ENCODE assay signal across 8 mouse cellular contexts in the genomic region with DNA sequence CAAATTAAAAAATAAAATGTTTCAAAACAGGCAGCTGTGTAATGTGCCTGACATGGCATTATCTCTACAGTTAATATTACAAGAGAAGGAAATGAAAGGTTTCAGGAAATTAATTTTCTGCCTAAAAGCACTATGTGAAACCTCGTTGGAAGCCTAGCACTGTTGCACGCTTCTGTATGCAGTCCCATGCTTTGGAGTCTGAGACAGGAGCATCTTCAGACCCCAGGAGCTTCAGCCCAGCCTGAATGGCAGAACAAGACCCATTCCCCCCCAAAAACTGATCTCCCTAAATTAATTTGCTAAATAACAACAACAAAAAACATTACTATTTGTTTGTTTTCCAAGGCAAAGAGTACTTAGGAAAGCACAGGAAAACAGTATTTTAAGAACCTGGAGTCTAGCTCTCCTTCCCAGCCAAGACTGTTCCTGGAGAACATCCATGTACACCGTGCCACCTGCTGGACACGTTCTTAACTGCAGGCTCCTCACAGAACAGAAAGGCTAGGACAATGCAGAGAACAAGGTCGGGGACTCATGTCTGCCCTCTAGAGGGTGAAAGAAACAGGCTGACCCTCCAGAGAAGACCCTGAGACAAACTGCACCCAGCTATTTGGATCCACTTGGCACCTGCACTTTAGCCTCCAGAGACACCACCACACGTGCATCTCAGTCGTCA. TPM values are rescaled to one million over a fixed set of nuclear protein-coding genes. Genes with fewer than 3 reads are reported as not detected.
DNase-seq lines count a peak whose midpoint lies in the region; ATAC-seq and TF ChIP-seq lines count a peak whose summit lies in the region.
"Not testable (repeated sequence)": the region's sequence is repeated elsewhere in the genome, so short reads cannot be mapped to it uniquely, and the experiment has no call there.

No protein-coding gene starts in this region.

- peak; percentile 71 for TF ChIP-seq CTCF in gastrocnemius, adult 2 months (IDR thresholded peaks at IDR 0.05)

- peak; percentile 7 for DNase-seq in WW6 (ENCODE audit: low read depth, low spot score)
- peak; percentile 77 to 85 for DNase-seq in cerebellum, postnatal 36 days
- peak; percentile 67 for DNase-seq in gastrocnemius, adult 2 months
- peak; percentile 57 for DNase-seq in induced T-regulatory cell, adult 2 months (ENCODE audit: low read depth)
- DNase-seq in left cerebral cortex, adult 18-20 months (ENCODE audit: low spot score in 2 of 2) = peak; percentile 87 to 88
- DNase-seq in right cerebral cortex, postnatal 14 days = peak; percentile 88
- peak; percentile 67 for DNase-seq in urinary bladder, postnatal 25 days (ENCODE audit: low spot score)

- H3K4me3 ChIP-seq in gastrocnemius, adult 2 months = not testable (repeated sequence)

- intact Hi-C loops in gastrocnemius, adult 2 months (cut with DNase I) = not testable (repeated sequence)

- H3K27ac ChIP-seq in gastrocnemius, adult 2 months = not testable (repeated sequence)

- ATAC-seq in megakaryocyte progenitor cell, adult 5-6 weeks (replicated peaks; ENCODE audit: poor library complexity) = peak; percentile 68

RNA-seq across cellular contexts. Expression of gene Fthl17b, which starts 14.5 kb away (rescaled TPM):
- not detected for total RNA-seq in gastrocnemius, adult 2 months (2021)
- total RNA-seq in left cerebral cortex, adult 18-20 months (2021) = not detected
- total RNA-seq in megakaryocyte progenitor cell, adult 5-6 weeks (2015) = not detected in 2 replicates
- not detected in 2 replicates for total RNA-seq in megakaryocyte progenitor cell, adult 5-6 weeks (2017)

RNA-seq across cellular contexts. Expression of gene Fthl17c, which starts 28.1 kb away (rescaled TPM):
- total RNA-seq in gastrocnemius, adult 2 months (2021) = not detected
- not detected for total RNA-seq in left cerebral cortex, adult 18-20 months (2021)
- total RNA-seq in megakaryocyte progenitor cell, adult 5-6 weeks (2015) = not detected in 2 replicates
- total RNA-seq in megakaryocyte progenitor cell, adult 5-6 weeks (2017) = not detected in 2 replicates

RNA-seq across cellular contexts. Expression of gene Fthl17d, which starts 38.3 kb away (rescaled TPM):
- total RNA-seq in gastrocnemius, adult 2 months (2021) = not detected
- not detected for total RNA-seq in left cerebral cortex, adult 18-20 months (2021)
- not detected in 2 replicates for total RNA-seq in megakaryocyte progenitor cell, adult 5-6 weeks (2015)
- not detected in 2 replicates for total RNA-seq in megakaryocyte progenitor cell, adult 5-6 weeks (2017)

RNA-seq across cellular contexts. Expression of gene B630019K06Rik, which starts 56.1 kb away (rescaled TPM):
- total RNA-seq in gastrocnemius, adult 2 months (2021) = under 1 TPM; 0.15 to 0.47 TPM
- total RNA-seq in left cerebral cortex, adult 18-20 months (2021) = 10 to 100 TPM; 32.4 to 35.7 TPM
- total RNA-seq in megakaryocyte progenitor cell, adult 5-6 weeks (2015) = 0.79 and 1.3 TPM in 2 replicates
- total RNA-seq in megakaryocyte progenitor cell, adult 5-6 weeks (2017) = 0.64 and 0.75 TPM in 2 replicates

Comparison
In these comparisons a context has a peak if more than half of its experiments do, and no peak if none do; other contexts are left out.
1. DNase-seq: peak in every context shown above with its lines; median percentile 88 in right cerebral cortex, postnatal 14 days; 88 in left cerebral cortex, adult 18-20 months; 81 in cerebellum, postnatal 36 days; 67 in gastrocnemius, adult 2 months; 67 in urinary bladder, postnatal 25 days; 57 in induced T-regulatory cell, adult 2 months; 7 in WW6.